Mouse (Mus musculus) heart, embryonic 13.5 days (tissue): ENCODE measurements at regions not wholly inside any gene's neighbourhood (a gene's known extent, or its start where the extent isn't known, plus 50 kb on each side); places are given as distances from the start of the nearest gene placed in this dataset.

ENCODE experiments used
- ATAC-seq: fragments of 200-750 bp; cut with Nextera tagmentation; 2 replicates; pipeline ENCODE4 v1.8.0; 2017; ENCODE audit warnings: moderate TSS enrichment; ENCODE audit not compliant: insufficient number of reproducible peaks, low FRiP score, low TSS enrichment; ENCODE audit errors: extremely low read depth
- H3K27ac ChIP-seq: fragments of 300-500 bp; sonication (generic); replicated peaks from 2 replicates; pipeline ENCODE4 v1.5.1; 2015; ENCODE audit warnings: moderate library complexity, mild to moderate bottlenecking, inconsistent platforms
- H3K27me3 ChIP-seq: fragments of 300-500 bp; sonication (generic); replicated peaks from 2 replicates; pipeline ENCODE4 v1.6.1; 2015; ENCODE audit warnings: mild to moderate bottlenecking, inconsistent platforms
- H3K36me3 ChIP-seq: fragments of 300-500 bp; sonication (generic); 2 replicates; pipeline ENCODE4 v1.6.1; 2015; ENCODE audit warnings: mild to moderate bottlenecking, inconsistent platforms
- H3K4me1 ChIP-seq: fragments of 300-500 bp; sonication (generic); 2 replicates; pipeline ENCODE4 v1.6.1; 2015; ENCODE audit warnings: inconsistent platforms
- H3K4me2 ChIP-seq: fragments of 300-500 bp; sonication (generic); 2 replicates; pipeline ENCODE4 v1.6.1; 2015; ENCODE audit warnings: inconsistent platforms, mild to moderate bottlenecking, moderate library complexity
- H3K4me3 ChIP-seq: fragments of 300-500 bp; sonication (generic); 2 replicates; pipeline ENCODE4 v1.5.1; 2015; ENCODE audit warnings: moderate library complexity, mild to moderate bottlenecking, inconsistent platforms
- H3K9ac ChIP-seq: fragments of 300-500 bp; sonication (generic); 2 replicates; pipeline ENCODE4 v1.6.1; 2015; ENCODE audit warnings: inconsistent platforms, mild to moderate bottlenecking, moderate library complexity
- H3K9me3 ChIP-seq: fragments of 300-500 bp; sonication (generic); 2 replicates; pipeline ENCODE4 v1.6.1; 2016; ENCODE audit warnings: inconsistent platforms
- WGBS: fragments of 180-500 bp; shearing (Covaris S2); methylation state at CpG from one replicate; pipeline ENCODE4 v1.1.7; 2015; ENCODE audit warnings: mixed read lengths; 5-methylcytosine and 5-hydroxymethylcytosine counted together

- Histone ChIP-seq H3K4me1 (peaks cover 14% of the 10 kb centered on the region), H3K27ac (0 out of 2 replicates have a peak overlapping the region, but pooled peaks have one; percentile 26), H3K4me3 (no peak overlapping the region), H3K36me3 (no peaks in the 10 kb centered on the region), H3K27me3 (no peaks in the 10 kb centered on the region), H3K9ac (no peak overlapping the region), H3K9me3 (no peaks in the 10 kb centered on the region), H3K4me2 (peak overlapping the region; percentile 25; the same call in 1 of the 2 replicates)
- peak; percentile 42; the same call in 1 of the 2 replicates for ATAC-seq
- 22% methylated on average over 12 of the region's 12 CpGs for WGBS
Observed at GRCm38 (mm10) chr13:59228059-59228830, 356.8 kb downstream of the Agtpbp1 start.

- no peak for ATAC-seq
- Histone ChIP-seq H3K27me3 (no peaks in the 10 kb centered on the region), H3K36me3 (no peaks in the 10 kb centered on the region), H3K4me2 (peak overlapping the region; percentile 25; the same call in 1 of the 2 replicates), H3K9ac (no peak overlapping the region), H3K27ac (no peak overlapping the region), H3K4me1 (peaks cover 14% of the 10 kb centered on the region), H3K9me3 (no peaks in the 10 kb centered on the region), H3K4me3 (no peak overlapping the region)
- 65% methylated on average over 13 of the region's 13 CpGs for WGBS
Observed at GRCm38 (mm10) chr13:59227523-59228058, 357.4 kb downstream of the Agtpbp1 start.

- Histone ChIP-seq H3K9ac (no peak overlapping the region), H3K4me2 (no peak overlapping the region), H3K4me1 (no peaks in the 10 kb centered on the region), H3K9me3 (no peaks in the 10 kb centered on the region), H3K36me3 (no peaks in the 10 kb centered on the region), H3K27ac (no peak overlapping the region), H3K27me3 (no peaks in the 10 kb centered on the region), H3K4me3 (no peak overlapping the region)
- no peak; the same call in 1 of the 2 replicates for ATAC-seq
- 63% methylated on average over 6 of the region's 6 CpGs for WGBS
Observed at GRCm38 (mm10) chr13:59220587-59220986, 364.4 kb downstream of the Agtpbp1 start.

- Histone ChIP-seq H3K36me3 (no peaks in the 10 kb centered on the region), H3K4me2 (no peak overlapping the region), H3K27ac (no peak overlapping the region), H3K4me3 (no peak overlapping the region), H3K9ac (no peak overlapping the region), H3K4me1 (no peaks in the 10 kb centered on the region), H3K9me3 (no peaks in the 10 kb centered on the region), H3K27me3 (no peaks in the 10 kb centered on the region)
- 27% methylated on average over 7 of the region's 7 CpGs for WGBS
- ATAC-seq = no peak
Observed at GRCm38 (mm10) chr13:59220156-59220555, 364.9 kb downstream of the Agtpbp1 start.

GRCm38 (mm10) chr13:59216686-59217298, 368.2 kb downstream of the Agtpbp1 start:
- WGBS = 64% methylated on average over 5 of the region's 5 CpGs
- Histone ChIP-seq H3K9me3 (no peaks in the 10 kb centered on the region), H3K4me1 (no peaks in the 10 kb centered on the region), H3K9ac (no peak overlapping the region), H3K27me3 (no peaks in the 10 kb centered on the region), H3K4me3 (no peak overlapping the region), H3K27ac (no peak overlapping the region), H3K4me2 (no peak overlapping the region), H3K36me3 (no peaks in the 10 kb centered on the region)
- ATAC-seq = no peak

GRCm38 (mm10) chr13:59212296-59212701, 372.7 kb downstream of the Agtpbp1 start:
- H3K27me3 ChIP-seq = no peaks in the 10 kb centered on the region
- ATAC-seq = no peak
- H3K4me1 ChIP-seq = no peaks in the 10 kb centered on the region
- no peak overlapping the region for H3K9ac ChIP-seq
- H3K4me3 ChIP-seq = no peak overlapping the region
- no peaks in the 10 kb centered on the region for H3K9me3 ChIP-seq
- H3K4me2 ChIP-seq = no peak overlapping the region
- H3K27ac ChIP-seq = no peak overlapping the region
- no peaks in the 10 kb centered on the region for H3K36me3 ChIP-seq
- WGBS = 68% methylated on average over 15 of the region's 15 CpGs

GRCm38 (mm10) chr13:59210828-59211227, 374.2 kb downstream of the Agtpbp1 start:
- ATAC-seq = no peak
- H3K9ac ChIP-seq = no peak overlapping the region
- no peak overlapping the region for H3K27ac ChIP-seq
- no peaks in the 10 kb centered on the region for H3K9me3 ChIP-seq
- no peak overlapping the region for H3K4me2 ChIP-seq
- no peak overlapping the region for H3K4me3 ChIP-seq
- no peaks in the 10 kb centered on the region for H3K27me3 ChIP-seq
- H3K36me3 ChIP-seq = no peaks in the 10 kb centered on the region
- H3K4me1 ChIP-seq = no peaks in the 10 kb centered on the region
- 61% methylated on average over 5 of the region's 5 CpGs for WGBS

- H3K36me3 ChIP-seq = no peaks in the 10 kb centered on the region
- no peak overlapping the region for H3K27ac ChIP-seq
- H3K9me3 ChIP-seq = no peaks in the 10 kb centered on the region
- WGBS = 79% methylated on average over 3 of the region's 3 CpGs
- H3K4me1 ChIP-seq = no peaks in the 10 kb centered on the region
- no peak overlapping the region for H3K4me3 ChIP-seq
- H3K27me3 ChIP-seq = no peaks in the 10 kb centered on the region
- no peak overlapping the region for H3K9ac ChIP-seq
- no peak overlapping the region for H3K4me2 ChIP-seq
- ATAC-seq = no peak
Observed at GRCm38 (mm10) chr13:59206186-59206585, 378.8 kb downstream of the Agtpbp1 start.

GRCm38 (mm10) chr13:59204506-59204905, 380.5 kb downstream of the Agtpbp1 start:
- H3K27ac ChIP-seq = no peak overlapping the region
- no peak overlapping the region for H3K4me3 ChIP-seq
- WGBS = 55% methylated on average over 2 of the region's 2 CpGs
- no peak overlapping the region for H3K4me2 ChIP-seq
- H3K27me3 ChIP-seq = no peaks in the 10 kb centered on the region
- no peaks in the 10 kb centered on the region for H3K36me3 ChIP-seq
- H3K9me3 ChIP-seq = no peaks in the 10 kb centered on the region
- no peak for ATAC-seq
- no peak overlapping the region for H3K9ac ChIP-seq
- no peaks in the 10 kb centered on the region for H3K4me1 ChIP-seq

GRCm38 (mm10) chr13:59196311-59196710, 388.7 kb downstream of the Agtpbp1 start:
- ATAC-seq = no peak
- Histone ChIP-seq H3K9ac (no peak overlapping the region), H3K27ac (no peak overlapping the region), H3K4me3 (no peak overlapping the region), H3K27me3 (no peaks in the 10 kb centered on the region), H3K4me2 (no peak overlapping the region), H3K36me3 (no peaks in the 10 kb centered on the region), H3K9me3 (no peaks in the 10 kb centered on the region), H3K4me1 (no peaks in the 10 kb centered on the region)
- WGBS = 77% methylated on average over 5 of the region's 5 CpGs

GRCm38 (mm10) chr13:59188431-59188830, 382.1 kb downstream of the Ntrk2 start:
- no peak overlapping the region for H3K9ac ChIP-seq
- ATAC-seq = no peak
- 83% methylated on average over 11 of the region's 11 CpGs for WGBS
- H3K4me3 ChIP-seq = no peak overlapping the region
- no peaks in the 10 kb centered on the region for H3K27me3 ChIP-seq
- H3K9me3 ChIP-seq = no peaks in the 10 kb centered on the region
- no peak overlapping the region for H3K27ac ChIP-seq
- H3K4me1 ChIP-seq = no peaks in the 10 kb centered on the region
- no peaks in the 10 kb centered on the region for H3K36me3 ChIP-seq
- H3K4me2 ChIP-seq = no peak overlapping the region
